8 mouse cellular contexts compared by ENCODE assay signal in the genomic region with DNA sequence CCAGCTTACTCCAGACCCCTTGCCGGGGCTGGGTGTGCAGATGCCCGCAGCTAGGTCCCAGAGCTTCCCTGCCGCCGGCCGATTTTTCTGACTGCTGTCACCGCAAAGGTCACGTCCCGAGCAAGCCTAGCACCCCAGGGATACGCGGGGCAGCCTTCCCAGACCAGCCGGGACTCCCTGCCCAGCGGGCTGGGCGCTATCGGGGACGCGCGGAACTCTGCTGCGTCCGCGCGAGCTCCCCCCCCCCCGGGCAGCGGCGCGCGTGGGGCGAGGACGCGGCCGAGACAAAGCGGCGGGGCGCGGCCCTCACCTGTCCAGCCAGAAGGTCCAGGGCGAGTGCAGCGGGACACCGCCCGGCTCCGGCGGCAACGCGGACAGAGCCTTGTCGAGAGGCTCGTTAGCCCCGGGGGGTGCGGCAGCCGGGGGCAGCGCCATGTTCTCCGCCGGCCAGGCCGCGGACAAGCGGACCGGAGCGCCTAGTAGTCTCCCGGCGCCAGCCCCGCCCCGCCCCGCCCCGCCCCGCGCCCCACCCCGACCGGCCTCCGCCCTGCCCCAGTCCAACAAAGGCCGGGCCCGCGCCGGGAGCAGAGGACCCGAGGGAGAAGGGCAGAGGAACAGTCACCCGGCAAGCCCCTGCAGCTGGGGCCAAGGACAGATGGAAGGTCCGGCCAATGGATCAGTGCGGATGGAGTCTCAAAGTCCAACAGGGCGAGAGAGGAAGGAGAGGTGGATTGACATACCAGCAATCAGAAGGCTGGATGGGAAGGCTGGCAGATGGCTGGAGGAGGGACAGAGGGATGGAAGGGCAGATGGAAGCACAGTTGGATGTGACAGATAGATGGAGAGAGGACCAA. TPM values are rescaled to one million over a fixed set of nuclear protein-coding genes. Genes with fewer than 3 reads are reported as not detected.
DNase-seq lines count a peak whose midpoint lies in the region; ATAC-seq and TF ChIP-seq lines count a peak whose summit lies in the region.

A gene (minus strand): TSS at position 454 of the 854 bp plus-strand sequence.
A gene (minus strand): TSS at position 480 of the 854 bp plus-strand sequence.

- H3K9me3 ChIP-seq in heart, embryonic 10.5 days, result no peaks in the 10 kb centered on the region
- no peaks in the 10 kb centered on the region for H3K9me3 ChIP-seq in lung, embryonic 14.5 days (ENCODE audit: low read depth, low read length)
- H3K9me3 ChIP-seq in neural tube, embryonic 14.5 days (ENCODE audit: control insufficient read depth, low read length), result no peaks in the 10 kb centered on the region

- peak; percentile 84 for ATAC-seq in lung, embryonic 14.5 days (ENCODE audit: insufficient read depth)
- ATAC-seq in neural tube, embryonic 14.5 days (ENCODE audit: low read depth), result peak; percentile 19

- peak within 1 kb of the TSS; percentile 84 for H3K9ac ChIP-seq in lung, embryonic 14.5 days
- peak within 1 kb of the TSS; percentile 72 for H3K9ac ChIP-seq in neural tube, embryonic 14.5 days (replicated peaks; ENCODE audit: low read depth, low read length)

- H3K4me2 ChIP-seq in lung, embryonic 14.5 days, result peak within 1 kb of the TSS; percentile 84
- H3K4me2 ChIP-seq in neural tube, embryonic 14.5 days (ENCODE audit: low read depth, low read length), result peak within 1 kb of the TSS; percentile 94

- TF ChIP-seq CTCF in lung, embryonic 14.5 days (IDR thresholded peaks at IDR 0.05; ENCODE audit: low read depth), result no peak

- DNase-seq in 416B (ENCODE audit: low read depth) (peak; percentile 34), adipocyte (ENCODE audit: low spot score) (peak; percentile 32)
- DNase-seq in embryo, embryonic 9.5 days (ENCODE audit: extremely low spot score), result peak; percentile 84
- DNase-seq in heart, embryonic 10.5 days (ENCODE audit: low spot score), result no peak
- peak; percentile 56 to 57 for DNase-seq in kidney, adult 8-10 months
- peak; percentile 65 for DNase-seq in lung, embryonic 14.5 days
- peak; percentile 42 to 66 for DNase-seq in urinary bladder, postnatal 4 days (ENCODE audit: low spot score in 2 of 2)

- WGBS in heart, embryonic 10.5 days, result under 1% methylated on average over 55 of the region's 75 CpGs
- under 1% methylated on average over 60 of the region's 75 CpGs for WGBS in lung, embryonic 14.5 days
- WGBS in neural tube, embryonic 14.5 days, result under 1% methylated on average over 69 of the region's 75 CpGs

- peak within 1 kb of the TSS; percentile 95 for H3K4me3 ChIP-seq in heart, embryonic 10.5 days
- H3K4me3 ChIP-seq in lung, embryonic 14.5 days (ENCODE audit: low read depth, low read length), result peak within 1 kb of the TSS; percentile 80
- H3K4me3 ChIP-seq in neural tube, embryonic 14.5 days (ENCODE audit: low read depth, low read length), result peak within 1 kb of the TSS; percentile 67

- peak within 1 kb of the TSS; percentile 93 for H3K27ac ChIP-seq in heart, embryonic 10.5 days
- H3K27ac ChIP-seq in lung, embryonic 14.5 days (ENCODE audit: low read depth), result peak within 1 kb of the TSS; percentile 42; the same call in 1 of the 2 replicates
- H3K27ac ChIP-seq in neural tube, embryonic 14.5 days (ENCODE audit: low read depth, low read length), result peak within 1 kb of the TSS; percentile 61; the same call in 1 of the 2 replicates

- peaks cover 28% of the 10 kb centered on the region for H3K4me1 ChIP-seq in heart, embryonic 10.5 days
- peaks cover 4% of the 10 kb centered on the region; the same call in 1 of the 2 replicates for H3K4me1 ChIP-seq in lung, embryonic 14.5 days (ENCODE audit: insufficient read depth)
- peaks cover 22% of the 10 kb centered on the region; the same call in 1 of the 2 replicates for H3K4me1 ChIP-seq in neural tube, embryonic 14.5 days (ENCODE audit: control insufficient read depth, insufficient read depth, low read length)

- H3K27me3 ChIP-seq in heart, embryonic 10.5 days (ENCODE audit: insufficient read depth, poor library complexity, severe bottlenecking), result peaks cover 56% of the 10 kb centered on the region
- H3K27me3 ChIP-seq in lung, embryonic 14.5 days (ENCODE audit: insufficient read depth, low read length), result no peaks in the 10 kb centered on the region
- H3K27me3 ChIP-seq in neural tube, embryonic 14.5 days (ENCODE audit: control insufficient read depth, insufficient read depth, low read length), result no peaks in the 10 kb centered on the region

- no peaks in the 10 kb centered on the region for H3K36me3 ChIP-seq in heart, embryonic 10.5 days
- no peaks in the 10 kb centered on the region for H3K36me3 ChIP-seq in lung, embryonic 14.5 days (ENCODE audit: insufficient read depth)
- H3K36me3 ChIP-seq in neural tube, embryonic 14.5 days (ENCODE audit: control insufficient read depth, insufficient read depth, low read length), result no peaks in the 10 kb centered on the region

RNA-seq across cellular contexts. Expression of the first gene that starts in this region (rescaled TPM):
- polyA plus RNA-seq in heart, embryonic 10.5 days (2016; fragmentation: Nextera tagmentation; extraction: Ambion mirVana), result 4.1 and 7.1 TPM in 2 replicates
- polyA plus RNA-seq in lung, embryonic 14.5 days (2014; fragmentation: Nextera tagmentation; extraction: Ambion mirVana), result 27.4 and 27.8 TPM in 2 replicates
- polyA plus RNA-seq in neural tube, embryonic 14.5 days (2014; fragmentation: Nextera tagmentation; extraction: Ambion mirVana), result 6.8 and 7.8 TPM in 2 replicates

RNA-seq across cellular contexts. Expression of the second gene that starts in this region (rescaled TPM):
- 2.2 and 3.4 TPM in 2 replicates for polyA plus RNA-seq in heart, embryonic 10.5 days (2016; fragmentation: Nextera tagmentation; extraction: Ambion mirVana)
- 6.5 and 7.3 TPM in 2 replicates for polyA plus RNA-seq in lung, embryonic 14.5 days (2014; fragmentation: Nextera tagmentation; extraction: Ambion mirVana)
- 3.0 and 4.5 TPM in 2 replicates for polyA plus RNA-seq in neural tube, embryonic 14.5 days (2014; fragmentation: Nextera tagmentation; extraction: Ambion mirVana)

Comparison
In these comparisons a context has a peak if more than half of its experiments do, and no peak if none do; other contexts are left out.
1. H3K27ac ChIP-seq: peak in every context shown above with its lines; median percentile 93 in heart, embryonic 10.5 days; 61 in neural tube, embryonic 14.5 days; 42 in lung, embryonic 14.5 days.